Mouse (Mus musculus): ENCODE data around the gene Ppfibp2.

GRCm38 (mm10) chr7:107620137-107620536 is 25.1 kb downstream of the Ppfibp2 start:
- no peak for TF ChIP-seq GATA1 (IDR thresholded peaks at IDR 0.05; ENCODE audit: borderline replicate concordance, low read length)
- no peak for TF ChIP-seq FLI1 (IDR thresholded peaks at IDR 0.05; ENCODE audit: low read length)
